Mouse (Mus musculus) embryo, embryonic 9.5 days (tissue): ENCODE data around the gene Ticrr.
A peak's percentile ranks its signal among the peaks of the same experiment; 100 is the strongest.

Experiments
- DNase-seq: peaks from one replicate; pipeline ENCODE4 v3.0.0-alpha.2; 2017; ENCODE audit errors: extremely low spot score

Gene Ticrr

DNA sequence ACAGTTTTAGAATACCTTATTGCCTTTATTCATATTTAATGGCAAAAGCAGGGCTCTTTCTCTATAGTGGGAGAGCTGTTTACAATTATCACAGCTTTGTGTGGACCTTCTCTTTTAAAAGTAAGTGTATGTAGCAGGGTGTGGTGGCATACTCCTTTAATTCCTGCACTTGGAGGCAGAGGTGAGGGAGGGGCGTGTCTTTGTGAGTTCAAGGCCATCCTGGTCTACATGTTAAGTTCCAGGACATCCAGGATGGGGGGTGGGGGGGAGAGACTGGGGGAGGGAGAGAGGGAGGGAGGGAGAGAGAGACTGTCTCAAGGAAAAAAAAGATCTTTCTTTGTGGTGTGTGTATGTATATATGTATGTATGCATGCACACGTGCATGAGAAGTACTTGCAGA, 20.2 kb downstream of the Ticrr start:
- DNase-seq, result no peak

DNA sequence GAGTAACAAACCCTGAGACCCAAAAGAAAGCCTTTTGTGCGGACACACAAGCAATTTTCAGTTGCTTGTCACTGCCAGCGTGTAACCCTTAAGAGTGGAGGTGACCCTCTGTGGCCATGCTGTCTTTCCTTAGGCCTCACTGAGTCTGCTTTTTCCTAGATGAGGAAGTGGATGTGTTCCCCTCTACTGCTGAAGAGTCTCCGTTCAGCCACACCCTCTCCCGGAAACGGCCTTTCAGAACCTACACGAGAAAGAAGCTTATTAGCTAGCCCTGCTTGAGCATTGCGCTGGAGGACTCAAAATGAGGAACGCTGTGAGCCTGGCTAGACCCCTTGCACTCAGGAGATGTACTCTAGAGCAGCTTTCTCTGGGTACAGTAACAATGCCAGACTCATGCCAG, 36.5 kb downstream of the Ticrr start:
- no peak for DNase-seq

DNA sequence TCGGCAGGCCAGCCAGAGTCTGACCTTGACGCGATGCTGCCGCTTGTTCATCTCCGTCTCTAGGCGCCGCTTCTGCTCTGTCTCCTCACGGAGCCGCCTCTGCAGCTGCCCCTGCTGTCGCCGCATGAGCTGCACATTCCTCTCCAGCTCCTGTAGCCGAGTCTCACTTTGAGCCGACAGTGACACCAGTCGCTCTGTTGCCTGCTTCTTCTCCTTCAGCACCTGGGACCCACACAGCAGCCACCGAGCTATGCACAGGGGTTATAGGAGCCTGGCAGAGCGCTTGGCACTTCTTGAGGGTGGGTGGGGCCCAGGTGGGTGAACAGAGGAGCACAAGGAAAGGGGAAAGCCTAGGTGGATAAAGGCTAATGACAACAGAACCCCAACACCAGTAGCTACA, 42.8 kb downstream of the Ticrr start:
- no peak for DNase-seq

DNA sequence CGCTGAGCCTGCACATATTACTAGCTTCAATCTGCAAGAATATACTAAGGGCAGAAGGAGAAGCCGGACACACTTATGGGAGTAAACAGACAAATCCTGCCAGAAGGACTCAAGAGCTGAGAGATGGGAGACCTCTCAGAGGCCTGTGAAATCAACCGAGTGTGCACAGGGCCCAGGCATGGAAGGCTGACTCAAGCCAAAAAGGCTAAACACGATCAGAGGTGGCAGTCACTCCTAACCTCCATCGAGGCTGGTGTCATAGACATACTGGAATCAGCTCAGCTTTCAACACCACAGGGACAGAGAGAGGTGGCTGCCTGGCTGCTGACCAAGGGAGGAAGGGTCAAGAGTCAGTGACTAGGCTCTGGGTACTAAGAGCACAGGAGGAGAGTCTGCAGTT, 45.2 kb downstream of the Ticrr start:
- DNase-seq, result no peak

DNA sequence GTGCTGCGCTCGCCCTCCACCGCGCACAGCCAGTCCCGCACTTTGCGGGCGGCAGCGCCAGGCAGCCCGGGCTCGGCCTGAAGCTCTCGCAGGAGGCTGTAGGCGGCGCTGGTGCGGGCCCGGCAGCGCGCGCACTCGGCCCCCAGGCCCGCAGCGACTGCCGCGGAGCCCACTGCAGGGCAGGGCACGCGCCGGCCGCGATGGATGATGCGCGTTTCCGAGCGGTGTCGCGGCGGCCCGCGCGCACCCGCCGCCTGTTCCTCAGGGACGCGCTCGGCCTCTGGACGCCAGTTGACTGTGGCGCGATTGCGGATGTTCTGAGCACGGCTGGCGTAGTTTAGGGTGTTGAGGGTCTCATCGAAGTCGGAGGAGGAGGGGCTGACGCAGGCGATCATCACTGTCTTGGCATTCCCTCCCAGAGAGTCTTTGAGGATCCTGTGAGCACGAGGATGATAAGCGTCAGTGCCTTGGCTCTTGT, 50.2 kb downstream of the Ticrr start:
- DNase-seq, result peak; percentile 73

DNA sequence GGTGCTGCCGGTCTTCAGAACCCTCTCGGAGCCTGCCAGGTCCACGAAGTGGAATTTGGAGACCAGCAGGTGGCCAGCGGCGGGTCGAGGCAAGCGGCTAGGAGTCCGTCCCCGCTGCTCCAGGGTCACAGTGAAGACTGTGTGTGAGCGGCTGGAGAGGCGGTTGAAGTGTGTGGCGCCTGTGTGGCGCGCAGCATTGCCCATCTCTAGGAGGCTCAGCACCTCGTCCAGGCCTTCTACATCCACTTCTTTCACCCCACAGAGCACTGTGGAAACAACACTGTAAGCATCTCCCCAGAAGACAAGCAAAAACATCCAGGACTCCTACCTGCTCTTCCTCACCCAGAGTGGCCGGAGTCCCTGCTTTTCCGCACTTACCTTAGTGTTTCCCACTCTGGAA, 50.8 kb downstream of the Ticrr start:
- DNase-seq, result no peak

DNA sequence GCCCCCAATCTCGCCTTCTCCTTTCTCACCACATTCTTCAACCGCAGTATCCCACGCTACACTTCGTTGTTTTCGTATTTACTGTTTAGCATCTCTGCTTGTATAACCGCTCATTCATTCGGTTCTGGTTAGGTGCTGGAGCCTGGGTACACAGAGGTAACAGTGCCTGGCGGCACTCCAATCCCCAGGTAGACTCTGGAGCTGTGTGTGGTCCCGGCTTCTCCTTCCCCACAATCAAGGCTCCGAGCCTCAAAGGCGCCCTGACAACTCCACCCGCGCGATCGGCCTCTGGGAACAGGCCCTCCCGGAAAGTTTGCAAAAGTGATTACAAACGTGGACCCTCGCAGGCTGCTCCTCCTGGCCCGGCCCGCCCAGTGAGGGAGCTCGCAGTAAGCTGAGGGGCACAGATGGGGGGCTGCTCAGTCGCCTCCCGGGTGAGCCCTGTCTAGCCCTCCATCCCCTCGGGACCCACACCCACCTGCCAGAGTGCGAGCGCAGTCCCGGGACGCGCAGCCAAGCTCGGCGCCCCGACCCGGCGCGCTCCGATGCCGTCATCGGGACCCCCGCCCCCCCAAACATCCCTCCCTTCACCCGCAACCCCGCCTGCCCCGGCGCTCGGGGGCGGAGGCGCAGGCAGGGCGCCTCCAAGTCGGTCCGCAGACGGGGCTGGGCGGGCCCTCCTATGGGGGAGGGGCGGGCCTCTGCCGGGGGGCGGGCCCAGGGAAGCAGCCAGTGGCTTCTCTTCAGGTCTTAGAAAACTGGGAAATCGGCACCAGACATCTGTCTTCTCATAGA, 55.4 kb downstream of the Ticrr start, which contains the start of gene Kif7:
Kif7 (minus strand) TSS at position 534 of the 795 bp plus-strand sequence.
- DNase-seq, result peak; percentile 93

DNA sequence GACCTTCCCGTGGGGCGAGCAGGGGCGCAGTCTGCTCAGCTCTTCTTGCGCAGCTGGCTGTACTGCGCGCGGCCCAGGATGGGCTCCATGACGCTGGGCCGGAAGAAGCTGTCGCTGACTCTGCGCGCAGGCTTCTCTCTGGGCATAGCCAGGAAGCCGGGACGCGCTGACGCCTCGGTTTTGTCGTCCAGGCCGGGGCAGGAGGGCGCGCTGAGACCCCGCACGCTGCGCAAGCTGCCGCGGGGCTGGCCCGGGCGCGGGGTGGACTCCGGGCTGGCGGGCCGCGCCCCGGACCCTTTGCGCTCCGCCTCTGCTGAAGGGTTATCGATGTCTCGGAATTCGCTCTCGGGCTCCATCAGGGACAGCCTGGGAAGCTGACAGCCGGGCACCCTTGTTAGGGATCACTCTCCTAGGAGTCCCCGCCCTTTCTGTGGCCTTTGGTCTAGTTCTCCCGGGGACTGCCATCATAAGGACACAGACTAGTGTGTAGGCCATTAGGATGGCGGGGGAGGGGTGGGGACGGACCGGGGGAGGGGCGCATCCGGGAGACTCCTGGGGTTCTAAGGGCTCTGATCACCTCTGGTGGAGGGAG, 61.5 kb downstream of the Ticrr start:
- DNase-seq, result peak; percentile 70

DNA sequence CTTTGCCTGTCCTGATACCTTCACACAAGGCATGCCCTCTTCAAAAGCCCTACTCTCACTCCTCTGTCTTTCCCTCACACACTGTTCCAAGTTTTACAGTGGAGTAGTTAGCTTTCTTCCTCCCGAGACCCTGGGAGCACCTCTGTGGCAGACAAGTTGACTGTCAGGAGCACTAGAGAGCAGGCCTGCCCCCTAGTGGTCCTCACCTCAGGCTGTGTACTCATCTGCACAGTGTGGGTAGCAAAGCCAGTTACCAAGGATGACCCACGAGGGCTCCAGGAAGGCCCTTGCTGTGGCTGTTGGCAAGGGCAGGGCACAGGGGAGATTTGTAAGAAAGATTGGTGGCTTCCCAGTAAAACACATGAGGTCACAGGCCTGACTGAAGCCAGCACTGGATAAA, 67.1 kb downstream of the Ticrr start:
- DNase-seq, result peak; percentile 59

DNA sequence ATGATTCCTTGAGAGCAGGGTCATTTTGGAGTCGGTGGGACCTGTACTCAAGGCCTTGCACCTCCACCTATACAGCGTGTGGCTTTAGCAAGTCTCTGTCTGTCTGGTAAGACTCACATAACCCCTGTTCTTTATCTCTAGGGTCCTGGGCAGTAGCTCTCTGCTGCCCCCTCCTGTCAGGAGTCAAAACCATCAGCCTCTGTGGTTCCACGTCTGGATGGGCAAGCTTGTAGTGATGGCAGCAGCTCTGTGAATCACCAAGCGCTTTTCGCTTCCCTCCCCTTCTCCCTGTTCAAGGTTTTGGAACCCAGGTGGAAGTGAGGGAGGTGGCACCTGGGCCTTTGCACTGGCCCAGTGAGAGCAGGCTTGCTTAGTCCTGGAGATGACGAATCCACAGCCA, 68.2 kb downstream of the Ticrr start:
- DNase-seq, result peak; percentile 80

DNA sequence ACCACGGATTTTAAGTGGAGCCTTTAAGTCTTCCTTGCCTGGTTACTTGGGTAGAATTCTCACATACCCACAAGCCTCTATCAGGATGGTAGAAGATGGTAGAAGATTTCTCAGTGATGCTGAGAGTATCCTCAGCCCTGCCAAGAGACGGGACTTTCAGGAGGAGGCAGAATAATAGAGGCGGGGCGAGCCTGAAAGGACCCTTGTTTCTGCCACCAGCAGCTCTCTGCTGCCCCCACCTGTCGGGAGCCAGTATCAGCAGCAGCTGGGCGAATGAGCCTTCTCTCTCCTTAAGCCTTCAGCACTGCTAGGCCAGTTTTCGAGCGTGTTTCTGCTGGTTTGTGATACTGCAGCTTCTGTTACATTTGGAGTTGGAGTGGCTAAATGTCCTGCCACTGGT, 69.2 kb downstream of the Ticrr start:
- DNase-seq, result peak; percentile 80

DNA sequence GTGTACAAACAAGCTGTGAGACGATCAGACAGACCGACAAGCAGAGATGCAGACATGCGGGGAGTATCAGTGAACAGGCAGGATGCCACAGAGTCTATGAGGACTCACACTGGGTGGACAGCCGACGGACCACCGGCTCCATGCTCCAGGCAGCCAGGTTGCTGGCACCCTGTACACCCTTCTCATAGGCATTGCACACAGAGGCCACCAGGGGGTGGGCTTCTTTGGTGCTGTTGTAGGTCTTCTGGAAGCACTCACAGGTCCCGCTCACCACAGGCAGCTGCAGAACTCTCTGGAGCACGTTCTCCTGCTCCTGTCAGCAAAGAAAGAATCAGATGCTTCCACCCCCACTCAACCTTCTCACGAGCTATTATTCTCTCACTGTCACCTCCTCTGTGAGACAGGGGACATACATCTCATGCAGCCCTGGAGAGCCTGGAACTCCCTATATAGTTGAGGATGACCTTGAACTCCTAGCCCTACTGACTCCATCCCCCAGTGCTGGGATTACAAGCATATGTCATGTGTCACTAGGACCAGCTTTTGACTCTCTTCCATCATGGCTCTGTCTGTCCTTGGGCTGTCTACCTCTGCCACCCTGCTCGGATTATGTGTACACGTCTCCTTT, 69.9 kb downstream of the Ticrr start:
- DNase-seq, result no peak

DNA sequence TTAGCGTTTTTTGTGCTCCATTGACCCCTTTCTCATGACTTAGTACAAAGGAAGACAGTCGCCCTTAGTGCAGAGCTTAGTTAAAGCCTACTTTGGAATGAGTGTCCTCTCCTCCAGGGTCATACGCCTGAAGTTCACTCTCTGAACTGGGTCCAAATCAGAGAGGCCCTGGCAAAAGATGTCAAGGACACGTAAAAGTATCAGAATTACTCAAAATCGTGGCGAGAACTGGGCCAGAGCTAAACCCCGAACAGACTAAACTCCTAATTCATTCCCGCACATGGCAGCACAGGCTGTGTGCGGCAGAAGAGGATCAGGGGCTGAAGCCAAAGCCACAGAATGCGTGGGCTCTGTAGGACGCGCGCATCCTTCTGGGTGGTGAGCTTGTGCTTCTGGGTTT, 71.4 kb downstream of the Ticrr start:
- DNase-seq, result no peak

DNA sequence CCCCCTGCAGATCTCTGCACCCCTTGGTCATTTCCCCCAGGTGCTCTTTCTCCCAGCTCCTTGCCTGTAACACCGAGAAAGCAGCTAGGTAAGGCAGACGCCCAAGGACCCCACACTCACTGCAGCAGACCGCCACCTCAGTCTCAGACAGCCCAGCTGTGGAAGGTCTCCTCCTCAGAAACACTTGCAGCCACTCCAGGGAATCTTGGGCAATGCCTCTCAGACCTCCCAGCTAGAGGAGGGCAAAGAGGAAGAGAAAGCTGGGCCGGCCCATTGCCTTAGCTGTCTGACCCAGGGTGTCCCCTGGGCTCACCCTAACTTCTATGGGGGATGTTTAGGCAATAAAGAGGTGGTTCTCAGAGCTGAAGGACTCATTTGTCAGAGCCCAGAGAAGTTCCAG, 72.6 kb downstream of the Ticrr start, which contains the start of gene Plin1:
Plin1 (minus strand) TSS at position 282 of the 400 bp plus-strand sequence.
- DNase-seq, result no peak

DNA sequence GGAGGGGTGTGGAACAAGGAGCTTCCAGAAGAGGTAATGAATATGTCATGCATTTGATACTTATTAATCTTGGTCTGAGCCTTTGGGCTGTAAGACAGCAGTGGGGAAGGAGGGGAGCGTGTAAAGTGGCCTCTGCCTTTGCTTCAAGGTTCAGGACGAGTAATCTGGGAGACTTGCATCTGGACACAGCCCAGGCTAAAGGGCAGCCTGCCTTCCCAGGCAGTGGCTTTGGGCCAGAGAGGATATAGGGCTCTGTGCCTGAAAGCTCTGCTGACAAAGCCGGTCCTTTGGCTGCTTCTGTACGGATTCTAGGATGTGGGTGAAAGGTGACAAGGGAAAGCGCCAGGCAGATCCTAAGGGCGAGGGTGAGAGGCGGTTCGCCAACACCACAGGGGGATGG, 74.6 kb downstream of the Ticrr start:
- DNase-seq, result no peak

DNA sequence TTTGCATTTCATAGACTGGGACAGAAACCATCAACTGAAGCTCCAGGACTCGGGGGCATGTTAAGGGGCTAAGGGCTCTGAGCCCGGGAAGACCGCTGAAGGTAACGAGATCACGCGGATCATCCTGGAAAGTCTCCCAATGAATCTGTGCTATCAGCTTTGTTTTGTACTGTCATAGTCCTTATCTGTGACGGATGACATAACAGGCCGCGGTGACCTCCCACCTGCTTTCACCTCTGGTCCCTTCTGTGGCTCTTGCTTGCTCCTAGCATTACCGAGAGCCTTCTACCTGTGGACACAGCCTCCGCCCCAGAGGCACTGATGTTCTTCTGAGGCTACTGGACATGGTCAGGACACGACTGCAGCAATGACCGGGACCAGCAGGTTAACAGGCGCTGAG, 76.5 kb downstream of the Ticrr start:
- no peak for DNase-seq

DNA sequence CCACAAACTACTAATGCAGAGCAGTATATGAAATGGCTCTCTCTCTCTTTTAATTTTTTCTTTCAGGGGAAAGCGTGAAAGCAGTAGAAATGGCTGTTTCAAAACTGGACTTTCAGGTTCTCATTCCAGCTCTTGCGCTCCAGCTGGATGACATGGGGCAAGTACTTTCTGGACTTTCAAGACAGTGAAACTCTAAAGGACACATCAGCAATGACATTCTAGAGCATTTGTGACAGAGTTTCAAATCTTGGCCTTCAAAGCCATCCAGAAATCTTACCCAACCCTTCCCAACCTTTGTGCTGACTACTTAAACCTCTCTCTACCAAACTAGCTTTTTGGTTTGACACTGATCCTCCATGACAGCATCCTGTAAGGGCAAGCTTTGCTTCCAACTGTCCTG, 78.9 kb downstream of the Ticrr start:
- DNase-seq, result no peak

DNA sequence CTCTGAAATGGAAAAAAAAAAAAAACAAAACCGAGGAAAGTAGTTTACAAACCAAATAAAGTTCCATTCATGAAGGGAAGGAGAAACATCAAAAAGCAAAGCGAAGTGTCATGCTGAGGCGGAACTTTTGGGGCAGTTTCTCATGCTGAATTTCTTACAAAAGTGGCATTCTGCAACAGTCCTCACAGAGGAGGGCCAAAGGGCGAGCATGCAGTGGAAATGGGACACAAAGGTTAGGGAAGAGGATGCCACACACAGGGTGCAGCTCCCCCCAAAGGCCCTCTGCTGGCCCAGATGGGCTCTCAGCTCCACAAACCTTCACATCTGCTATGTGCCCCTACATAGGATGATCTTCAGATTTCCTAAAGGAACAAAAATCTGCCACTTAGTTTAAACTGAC, 80.3 kb downstream of the Ticrr start:
- no peak for DNase-seq

DNA sequence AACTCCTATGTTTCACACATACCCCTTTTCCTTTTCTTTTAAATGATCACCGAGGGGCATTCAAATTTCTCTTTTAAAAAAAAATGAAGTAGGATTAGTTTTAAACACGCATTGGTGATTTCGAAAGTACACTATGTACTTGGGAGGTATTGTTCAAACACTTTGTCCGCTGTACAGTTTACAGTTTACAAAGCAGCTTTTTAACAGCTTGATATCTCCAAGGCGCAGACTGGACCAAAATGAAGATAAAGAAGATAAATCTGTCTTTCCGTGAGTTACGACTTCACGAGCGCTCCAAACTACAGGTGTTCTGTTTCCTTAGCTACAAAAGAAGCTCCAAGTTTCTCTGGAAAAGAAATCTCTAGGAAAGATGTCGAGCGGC, 82.3 kb downstream of the Ticrr start:
- DNase-seq, result no peak

DNA sequence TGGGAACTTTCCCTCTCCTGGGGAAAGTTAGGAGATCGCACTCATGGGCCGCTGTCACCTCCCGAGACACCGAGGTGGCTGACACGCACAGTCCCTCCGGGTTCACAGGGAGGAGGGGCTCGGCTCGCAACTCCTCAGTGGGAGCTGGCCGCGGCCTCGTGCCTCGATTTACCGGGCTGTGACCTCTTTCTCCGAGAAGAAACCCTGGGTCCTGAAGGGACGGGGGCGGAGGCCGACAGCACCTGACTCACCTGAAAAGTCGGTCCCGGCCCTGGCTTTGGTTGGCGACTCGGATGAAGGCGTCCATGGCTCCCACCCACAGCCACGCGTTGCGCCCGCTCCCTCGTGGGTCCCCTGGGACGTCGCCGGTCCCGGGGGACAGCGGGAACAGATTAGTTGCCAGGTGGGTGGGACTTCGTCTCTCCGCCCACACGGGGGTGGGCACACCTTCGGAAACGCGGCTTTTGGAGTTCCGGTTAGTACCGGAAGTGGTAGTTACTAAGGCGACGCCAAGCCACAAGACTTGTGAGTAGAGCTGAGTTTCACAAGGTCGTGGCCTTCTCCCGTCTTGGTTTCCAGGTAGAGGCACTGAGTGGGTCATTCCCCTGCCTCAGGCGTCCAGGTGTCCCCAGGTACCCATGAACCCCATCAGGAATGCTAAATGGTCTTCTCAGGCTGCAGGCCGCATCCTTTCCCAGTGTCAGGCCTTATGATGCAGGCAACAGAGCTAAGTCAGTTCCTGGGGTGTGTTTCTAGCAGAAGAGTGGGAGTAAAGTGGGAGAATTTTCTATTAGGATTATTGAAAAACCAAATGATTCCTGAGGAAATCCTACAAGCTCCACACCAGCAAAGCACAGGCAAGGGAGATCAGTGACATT, 82.9 kb downstream of the Ticrr start, which contains the start of the genes Pex11a and Wdr93:
Pex11a (minus strand) TSS at position 473 of the 878 bp plus-strand sequence.
Wdr93 (plus strand) TSS at position 505 of the 878 bp plus-strand sequence.
- DNase-seq, result peak; percentile 79

DNA sequence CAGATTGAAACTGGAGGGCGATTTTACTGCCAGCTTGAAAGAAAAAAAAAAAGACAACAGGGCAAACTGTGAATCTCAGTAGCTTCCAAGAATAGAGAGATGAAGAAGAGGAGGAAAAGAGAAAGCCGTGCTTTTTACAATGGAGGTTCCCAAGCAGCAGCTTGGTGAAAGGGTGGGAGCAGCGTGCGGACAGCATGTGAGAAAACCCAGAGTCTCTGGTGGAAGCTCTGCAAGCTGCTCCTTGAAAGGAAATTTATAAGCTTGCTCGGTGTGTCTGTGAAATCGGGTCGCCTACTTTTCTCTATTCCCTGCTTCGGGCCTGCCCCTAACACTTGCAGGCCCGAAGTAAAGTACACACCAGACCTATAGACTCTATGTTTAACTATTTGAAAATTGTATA, 84.1 kb downstream of the Ticrr start:
- DNase-seq, result no peak

DNA sequence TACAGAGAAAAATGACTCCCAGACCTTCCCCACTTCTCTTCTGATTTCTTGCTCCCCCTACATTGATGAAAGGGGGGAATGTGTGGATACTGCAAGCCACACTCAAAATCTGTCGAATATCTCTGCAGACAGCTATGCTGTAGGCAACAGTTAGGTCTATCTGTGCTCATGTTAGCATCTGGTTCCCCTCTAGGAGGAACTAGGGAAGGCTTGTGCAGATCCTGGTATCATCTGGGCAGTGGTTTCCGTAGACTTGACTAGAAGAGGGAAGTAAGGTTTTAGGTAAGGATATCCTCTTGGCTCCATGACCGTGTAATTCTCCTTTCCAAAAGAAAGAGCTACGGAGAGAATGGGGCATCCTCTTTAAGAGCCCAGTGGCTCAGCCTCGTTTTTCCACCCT, 84.6 kb downstream of the Ticrr start:
- no peak for DNase-seq
